Mouse (Mus musculus): ENCODE results near the gene Dnah8.
"Not testable (repeated sequence)": the region's sequence is repeated elsewhere in the genome, so short reads cannot be mapped to it uniquely, and the experiment has no call there.

The Dnah8 gene

GRCm38 (mm10) chr17:30609305-30609979, 14.7 kb upstream of the Dnah8 start:
- peak in 1 of 2 experiments; percentile 59 for DNase-seq (ENCODE audit: low spot score in 2 of 2)

DNA sequence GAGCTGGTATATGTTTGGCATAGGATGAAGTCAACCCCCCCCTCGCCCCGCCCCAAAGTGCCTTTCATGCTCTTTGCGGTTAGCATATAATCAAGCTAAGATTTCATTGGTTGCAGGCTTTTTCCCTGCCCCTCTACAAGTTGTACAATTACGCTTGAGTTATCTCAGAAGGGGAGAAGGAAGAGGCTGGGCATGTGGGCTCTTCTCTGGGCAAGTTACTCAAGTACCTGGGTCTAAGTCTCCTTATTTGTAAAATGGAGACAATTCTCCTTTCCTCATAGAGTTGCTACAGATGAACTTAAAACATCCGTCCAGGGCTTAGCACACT, 14.2 kb upstream of the Dnah8 start:
- DNase-seq (ENCODE audit: low spot score in 2 of 2), result no peak

GRCm38 (mm10) chr17:30610739-30611138, 13.4 kb upstream of the Dnah8 start:
- DNase-seq (ENCODE audit: low spot score in 2 of 2), result no peak

- DNase-seq (ENCODE audit: low spot score in 2 of 2), result no peak
Observed at GRCm38 (mm10) chr17:30611221-30612074, 12.7 kb upstream of the Dnah8 start.

- peak; percentile 97 to 100 for DNase-seq (ENCODE audit: low spot score in 2 of 2)
Observed at GRCm38 (mm10) chr17:30612075-30612859, 11.9 kb upstream of the Dnah8 start.

DNA sequence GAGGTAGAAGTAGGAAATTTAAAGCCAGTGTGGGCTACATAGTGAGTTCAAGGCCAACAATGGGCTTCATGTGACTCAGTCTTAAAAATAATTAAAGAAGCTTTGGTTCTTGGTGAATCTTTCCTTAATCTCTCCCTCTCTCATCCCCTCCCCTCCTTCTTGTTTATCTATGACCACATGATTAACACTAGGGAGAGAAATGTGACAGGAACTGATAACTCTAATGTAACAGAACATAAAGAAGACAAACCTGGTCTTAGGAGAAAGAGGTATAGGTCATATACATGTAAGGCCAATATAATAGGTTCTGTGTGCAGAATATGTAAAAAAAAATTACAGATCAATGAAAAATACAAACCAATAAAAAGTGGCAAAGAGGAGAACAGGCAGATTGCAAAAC, 10.8 kb upstream of the Dnah8 start:
- no peak for DNase-seq (ENCODE audit: low spot score in 2 of 2)

DNA sequence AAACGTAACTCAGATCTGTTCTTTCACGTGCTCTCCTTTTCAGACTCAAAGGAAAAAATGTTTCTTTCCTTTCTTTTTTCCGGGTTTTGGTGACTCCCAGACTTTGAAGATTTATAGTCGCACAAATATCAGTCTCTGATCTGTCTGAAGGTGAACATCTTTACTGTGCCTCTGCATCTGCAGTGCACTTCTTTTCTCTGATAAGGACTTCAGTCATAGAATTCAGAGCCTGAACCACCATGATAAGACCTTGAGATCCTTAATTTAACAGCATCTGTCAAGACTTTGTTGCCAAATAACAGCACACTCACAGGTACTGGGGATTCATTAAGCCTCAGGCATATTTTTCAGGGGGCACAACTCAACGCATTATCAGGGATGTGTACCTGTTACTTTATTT, 8.0 kb upstream of the Dnah8 start:
- no peak for DNase-seq (ENCODE audit: low spot score in 2 of 2)

- DNase-seq (ENCODE audit: low spot score in 2 of 2), result no peak
Observed at GRCm38 (mm10) chr17:30618136-30618891, 5.8 kb upstream of the Dnah8 start.

DNA sequence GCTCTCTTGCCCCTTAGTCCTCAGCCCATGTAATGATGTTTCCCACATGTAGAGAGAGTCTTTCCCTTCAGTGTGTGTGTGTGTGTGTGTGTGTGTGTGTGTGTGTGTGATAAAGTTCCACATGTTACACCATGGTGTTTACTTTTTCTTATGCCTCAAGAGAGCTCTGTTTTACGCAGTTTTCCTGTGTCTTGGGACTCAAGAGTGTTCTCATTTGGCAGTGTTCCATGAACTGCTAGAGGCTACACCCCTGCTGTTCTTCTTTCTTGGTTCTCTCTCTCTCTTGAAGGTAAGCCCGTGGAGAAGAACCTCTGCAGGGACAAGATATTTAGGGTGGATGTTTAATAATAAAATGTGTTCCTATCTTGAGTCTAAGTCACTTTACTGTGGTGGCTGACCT, 5.0 kb upstream of the Dnah8 start:
- DNase-seq (ENCODE audit: low spot score in 2 of 2), result no peak

- no peak for DNase-seq (ENCODE audit: low spot score in 2 of 2)
Observed at GRCm38 (mm10) chr17:30620548-30620947, 3.6 kb upstream of the Dnah8 start.

GRCm38 (mm10) chr17:30621450-30621849, 2.7 kb upstream of the Dnah8 start:
- no peak for DNase-seq (ENCODE audit: low spot score in 2 of 2)

GRCm38 (mm10) chr17:30623200-30623599, 954 bp upstream of the Dnah8 start:
- no peak for DNase-seq (ENCODE audit: low spot score in 2 of 2)

DNA sequence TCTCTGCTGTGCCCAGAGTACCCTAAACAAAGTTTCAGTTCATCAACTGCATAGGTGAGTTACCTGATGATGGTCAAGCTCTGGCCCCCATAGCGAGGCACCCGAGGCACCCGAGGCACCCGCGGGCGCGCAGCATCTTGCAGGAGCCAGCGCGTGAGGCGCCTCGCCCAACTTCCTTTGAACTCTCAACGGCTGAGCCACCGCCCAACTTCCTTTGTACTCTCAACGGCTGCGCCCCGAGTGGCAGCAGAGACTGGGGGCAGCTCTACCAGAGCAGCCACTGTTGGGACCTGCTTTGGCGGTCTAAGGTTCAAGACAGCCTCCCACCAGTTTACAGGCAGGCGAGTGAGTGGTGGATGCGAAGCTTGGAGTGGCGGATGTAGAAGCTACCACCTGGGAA, 2.6 kb downstream of the Dnah8 start, which contains the start of gene Glo1:
Gene Glo1, minus strand, starts transcription at position 153 of the 400 bp plus-strand sequence.
- not testable (repeated sequence) for DNase-seq (ENCODE audit: low spot score in 2 of 2)

DNA sequence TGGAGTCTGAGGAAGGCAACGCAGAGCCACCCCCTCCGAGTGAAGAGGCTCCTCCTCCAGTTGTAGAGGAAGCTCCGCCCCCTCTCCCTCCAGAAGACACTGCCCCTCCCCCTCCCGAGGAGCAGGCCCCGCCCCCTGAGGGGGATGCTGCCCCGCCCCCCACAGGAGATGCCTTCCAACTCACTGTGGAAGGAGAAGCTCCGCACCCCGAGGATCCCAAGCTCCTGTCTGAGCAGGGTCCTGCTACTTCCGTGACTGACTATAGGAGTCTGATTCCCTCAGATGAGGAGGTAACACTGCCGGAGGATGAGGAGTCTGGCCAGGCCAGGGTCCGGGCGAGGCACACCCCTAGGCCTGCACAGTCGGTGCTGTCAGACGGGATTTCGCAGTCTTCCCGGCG, 11.2 kb downstream of the Dnah8 start:
- DNase-seq (ENCODE audit: low spot score in 2 of 2), result no peak

- no peak for DNase-seq (ENCODE audit: low spot score in 2 of 2)
Observed at GRCm38 (mm10) chr17:30637714-30638113, 13.6 kb downstream of the Dnah8 start.

DNA sequence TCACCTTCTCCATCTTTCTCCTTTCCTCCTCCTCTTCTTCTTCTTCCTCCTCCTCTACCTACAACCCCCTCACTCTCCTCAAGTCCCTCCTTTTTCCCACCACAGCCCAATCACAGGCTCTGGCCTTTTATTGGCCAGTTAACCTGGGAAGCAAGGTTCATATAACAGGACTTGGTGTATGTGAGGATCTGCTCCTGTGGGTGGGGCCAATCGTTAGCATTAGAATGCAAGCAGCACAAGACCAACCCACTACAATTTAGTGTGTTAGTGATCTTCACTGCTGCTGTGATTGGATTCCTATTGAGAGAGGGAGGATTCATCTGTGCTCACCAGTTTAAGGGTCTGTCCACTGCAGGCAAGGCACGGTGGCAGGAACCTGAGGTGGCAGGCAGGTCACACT, 14.8 kb downstream of the Dnah8 start:
- no peak for DNase-seq (ENCODE audit: low spot score in 2 of 2)

GRCm38 (mm10) chr17:30640896-30641295, 16.7 kb downstream of the Dnah8 start:
- DNase-seq (ENCODE audit: low spot score in 2 of 2), result no peak

DNA sequence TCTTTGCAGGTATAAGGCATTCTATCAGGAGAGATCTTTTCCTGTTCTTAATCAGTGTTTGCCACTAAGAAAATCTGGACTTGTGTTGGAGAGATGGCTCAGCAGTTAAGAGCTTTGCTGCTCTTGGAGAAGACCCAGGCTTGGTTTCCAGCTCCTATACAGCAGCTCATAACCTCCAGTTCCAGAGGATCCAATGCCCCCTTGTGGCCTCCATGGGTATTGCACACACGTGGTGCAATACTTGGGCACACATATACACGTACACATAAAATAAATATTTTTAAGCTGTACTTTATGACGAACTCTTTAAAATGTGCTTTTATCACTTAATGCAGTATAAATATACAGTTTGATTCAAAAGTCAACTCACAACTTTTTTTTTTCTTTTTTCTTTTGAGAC, 24.6 kb downstream of the Dnah8 start:
- no peak for DNase-seq (ENCODE audit: low spot score in 2 of 2)

DNA sequence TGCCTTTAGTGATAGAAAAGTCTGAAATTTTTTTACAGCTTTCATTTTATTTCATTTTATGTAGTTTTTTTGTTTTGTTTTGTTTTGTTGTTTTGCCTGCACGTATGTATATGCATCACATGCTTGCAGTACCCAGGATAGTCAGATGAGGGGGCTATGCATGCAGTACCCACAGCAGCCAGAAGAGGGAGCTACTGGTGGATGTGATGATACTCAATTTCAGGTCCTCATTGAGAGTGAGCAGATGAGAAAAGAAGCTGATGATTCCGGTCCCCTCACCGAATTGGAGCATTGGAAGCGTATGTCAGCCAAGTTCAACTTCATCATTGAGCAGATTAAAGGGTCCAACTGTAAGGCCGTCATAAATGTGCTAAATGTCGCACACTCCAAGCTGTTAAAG, 28.9 kb downstream of the Dnah8 start:
- DNase-seq (ENCODE audit: low spot score in 2 of 2), result no peak

DNA sequence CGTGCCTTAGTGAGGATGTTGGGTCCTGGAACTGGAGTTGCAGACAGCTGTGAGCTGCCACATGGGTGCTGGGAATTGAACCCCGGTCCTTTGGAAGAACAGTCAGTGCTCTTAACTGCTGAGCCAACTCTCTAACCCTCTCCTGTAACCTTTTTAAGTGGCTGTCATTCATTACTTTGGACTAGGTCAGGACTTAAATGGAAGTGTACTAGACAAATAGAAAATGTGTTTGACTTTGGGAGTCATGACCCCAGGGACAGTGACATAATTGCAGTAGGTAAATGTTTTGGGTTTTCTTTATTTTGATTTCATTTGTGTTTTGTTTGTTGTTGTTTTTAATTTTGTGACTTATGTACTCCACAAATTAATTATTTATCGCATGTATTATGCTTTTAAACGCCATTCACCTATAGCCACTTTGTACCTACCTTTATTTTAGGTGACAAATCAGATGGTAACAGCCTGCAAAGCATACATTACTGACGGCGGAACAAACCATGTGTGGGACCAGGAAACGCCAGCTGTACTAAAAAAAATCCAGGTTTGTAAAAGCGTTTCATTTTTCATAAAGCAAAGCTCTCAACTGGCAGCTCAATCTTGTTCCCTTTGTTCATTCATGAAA, 33.5 kb downstream of the Dnah8 start:
- DNase-seq (ENCODE audit: low spot score in 2 of 2), result no peak

DNA sequence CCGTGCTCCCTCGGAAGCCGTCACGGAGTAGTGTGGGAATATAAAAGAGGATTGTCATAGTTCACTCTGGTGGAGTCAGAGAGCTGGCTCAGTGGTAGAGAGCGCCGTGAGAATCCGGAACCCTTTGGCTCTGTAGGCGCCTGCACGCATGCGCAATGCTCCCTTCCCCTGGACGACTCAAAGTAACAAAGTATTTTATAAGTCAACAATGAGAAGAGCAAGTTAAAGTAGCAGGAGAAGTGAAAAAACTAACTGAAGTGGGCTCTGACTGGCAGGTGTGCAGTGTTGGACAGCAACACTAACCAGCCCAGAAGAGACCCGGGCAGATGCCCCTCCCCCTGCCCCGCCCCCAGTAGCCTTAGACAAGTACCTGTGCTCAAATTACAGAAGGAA, 34.0 kb downstream of the Dnah8 start:
- DNase-seq (ENCODE audit: low spot score in 2 of 2), result peak; percentile 48 to 87

Measured in left cerebral cortex, adult 9 months (tissue).